Mouse (Mus musculus) embryonic facial prominence, embryonic 11.5 days (tissue): ENCODE data around the gene Myo9b. TPM values are rescaled to one million over a fixed set of nuclear protein-coding genes. Genes with fewer than 3 reads are reported as not detected.
"Not testable (repeated sequence)": the region's sequence is repeated elsewhere in the genome, so short reads cannot be mapped to it uniquely, and the experiment has no call there.

ENCODE experiments used
- ATAC-seq: fragments of 200-750 bp; cut with Nextera tagmentation; replicated peaks from 2 replicates; pipeline ENCODE4 v1.8.0; 2017; ENCODE audit warnings: low read depth; ENCODE audit not compliant: insufficient number of reproducible peaks, low FRiP score, low TSS enrichment
- DNase-seq: peaks from one replicate; pipeline ENCODE4 v3.0.0-alpha.2; 2015; ENCODE audit warnings: low spot score
- H3K27ac ChIP-seq: fragments of 300-500 bp; sonication (generic); replicated peaks from 2 replicates; pipeline ENCODE4 v1.5.1; 2014; ENCODE audit warnings: mild to moderate bottlenecking, low read depth, low read length, control low read depth
- H3K27me3 ChIP-seq: fragments of 300-500 bp; sonication (generic); 2 replicates; pipeline ENCODE4 v1.6.1; 2014; ENCODE audit warnings: mild to moderate bottlenecking, low read length, moderate library complexity, mixed read lengths; ENCODE audit not compliant: control insufficient read depth, insufficient read depth
- H3K36me3 ChIP-seq: fragments of 300-500 bp; sonication (generic); replicated peaks from 2 replicates; pipeline ENCODE4 v1.6.1; 2014; ENCODE audit warnings: low read depth, mild to moderate bottlenecking, low read length, moderate library complexity, mixed read lengths; ENCODE audit not compliant: control insufficient read depth, insufficient read depth
- H3K4me1 ChIP-seq: fragments of 300-500 bp; sonication (generic); 2 replicates; pipeline ENCODE4 v1.6.1; 2014; ENCODE audit warnings: low read length, mixed read lengths; ENCODE audit not compliant: control insufficient read depth, insufficient read depth
- H3K4me2 ChIP-seq: fragments of 300-500 bp; sonication (generic); 2 replicates; pipeline ENCODE4 v1.6.1; 2014; ENCODE audit warnings: low read depth, mild to moderate bottlenecking, control low read depth, low read length, moderate library complexity
- H3K4me3 ChIP-seq: fragments of 300-500 bp; sonication (generic); 2 replicates; pipeline ENCODE4 v1.5.1; 2014; ENCODE audit warnings: low read depth, low read length, control low read depth
- H3K9ac ChIP-seq: fragments of 300-500 bp; sonication (generic); replicated peaks from 2 replicates; pipeline ENCODE4 v1.6.1; 2014; ENCODE audit warnings: mild to moderate bottlenecking, control low read depth, low read length
- H3K9me3 ChIP-seq: fragments of 300-500 bp; sonication (generic); replicated peaks from 2 replicates; pipeline ENCODE4 v1.6.1; 2016; ENCODE audit warnings: mild to moderate bottlenecking, low read length, inconsistent platforms, mixed read lengths; ENCODE audit not compliant: control insufficient read depth
- WGBS: fragments of 180-500 bp; shearing (Covaris S2); extraction: QIAGEN DNeasy Blood & Tissue Kit; methylation state at CpG from one replicate; pipeline ENCODE4 v1.1.7; 2014; 5-methylcytosine and 5-hydroxymethylcytosine counted together
- polyA plus RNA-seq: library from polyadenylated mRNA; unstranded; fragments of >200 nt; fragmentation: Nextera tagmentation; extraction: Ambion mirVana; gene quantifications from 2 replicates; pipeline ENCODE4 v1.2.1, GENCODE M21; 2014

Gene Myo9b
- polyA plus RNA-seq, result 15.1 and 17.5 TPM in 2 replicates

DNA sequence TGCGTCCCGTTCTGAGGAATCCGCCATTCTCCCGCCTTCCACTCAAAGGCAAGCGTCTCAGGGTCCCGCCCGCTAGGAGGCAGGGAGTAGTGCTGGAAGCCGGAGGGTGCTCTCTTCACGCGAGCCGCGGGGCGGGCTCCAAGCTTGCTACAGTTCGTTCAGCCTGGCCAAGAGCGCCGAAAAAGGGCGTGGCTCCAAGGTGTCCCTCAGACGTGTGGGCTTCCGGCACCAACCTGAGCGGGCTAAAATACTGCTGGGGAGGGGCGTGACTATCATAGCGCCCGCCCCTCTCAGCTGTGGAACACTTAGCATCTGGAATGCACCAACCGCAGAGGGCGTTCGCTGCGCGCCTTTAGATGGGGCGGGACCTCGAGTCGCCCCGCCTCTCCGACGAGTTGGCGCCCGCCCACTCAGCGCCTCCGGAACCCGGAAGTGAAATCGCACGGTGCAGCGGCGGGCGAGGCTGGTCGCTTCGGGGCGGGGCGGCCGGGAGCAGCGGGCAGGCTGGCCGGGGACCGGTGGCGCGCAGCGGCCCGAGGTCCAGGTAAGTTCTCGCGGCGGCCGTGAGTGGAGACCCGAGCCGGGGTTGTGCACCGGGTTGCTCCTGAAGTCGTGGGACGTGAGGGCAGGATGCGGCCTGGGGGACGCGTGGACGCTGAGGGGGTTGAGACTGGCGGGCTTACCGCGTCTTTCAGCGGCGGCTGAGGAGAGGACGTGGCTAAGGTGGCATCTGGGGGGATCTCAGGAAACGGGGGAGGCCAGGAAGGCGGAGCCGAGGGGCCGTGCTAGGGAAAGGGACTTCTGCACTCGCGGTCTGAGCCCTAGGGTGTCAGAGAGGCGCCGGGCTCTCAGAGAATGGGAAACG, at the start of gene Myo9b, which contains the start of gene Haus8:
Gene Myo9b (plus strand): TSS at position 429 of the 865 bp plus-strand sequence.
Gene Haus8 (minus strand): TSS at position 649 of the 865 bp plus-strand sequence.
- Histone ChIP-seq H3K9ac (peak within 1 kb of the TSS; percentile 76), H3K4me3 (peak within 1 kb of the TSS; percentile 77), H3K27ac (0 out of 2 replicates have a peak within 1 kb of the TSS, but pooled peaks have one; percentile 41), H3K4me2 (peak within 1 kb of the TSS; percentile 74), H3K27me3 (no peaks in the 10 kb centered on the region), H3K36me3 (no peaks in the 10 kb centered on the region), H3K9me3 (no peaks in the 10 kb centered on the region), H3K4me1 (no peaks in the 10 kb centered on the region)
- ATAC-seq (peak; percentile 98), DNase-seq (peak; percentile 99)
- under 1% methylated on average over 75 of the region's 84 CpGs for WGBS

DNA sequence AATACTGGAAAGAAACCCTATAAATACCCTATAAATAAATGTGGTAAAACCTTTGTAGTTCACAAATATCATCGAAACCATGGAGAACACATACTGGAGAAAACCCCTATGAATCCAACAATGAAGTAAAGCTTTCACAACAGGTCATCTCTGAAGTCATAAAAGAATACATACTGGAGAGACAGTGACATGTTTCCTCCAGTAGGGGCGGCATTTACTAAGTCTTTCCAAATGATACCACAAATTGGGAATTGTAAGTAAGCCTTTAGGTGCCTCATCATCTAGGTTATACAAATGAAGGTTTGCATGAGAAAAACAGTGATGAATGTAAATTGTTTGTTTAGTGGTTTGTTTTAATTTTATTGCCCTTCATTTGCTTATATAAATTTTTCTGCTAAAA, 48.0 kb upstream of the Myo9b start:
- ATAC-seq (no peak), DNase-seq (peak; percentile 12)
- Histone ChIP-seq H3K4me3 (no peak overlapping the region), H3K36me3 (no peaks in the 10 kb centered on the region), H3K27me3 (no peaks in the 10 kb centered on the region), H3K27ac (no peak overlapping the region), H3K4me1 (no peaks in the 10 kb centered on the region), H3K9ac (no peak overlapping the region), H3K4me2 (no peak overlapping the region), H3K9me3 (no peaks in the 10 kb centered on the region)
- 46% methylated on average over 2 of the region's 2 CpGs for WGBS

DNA sequence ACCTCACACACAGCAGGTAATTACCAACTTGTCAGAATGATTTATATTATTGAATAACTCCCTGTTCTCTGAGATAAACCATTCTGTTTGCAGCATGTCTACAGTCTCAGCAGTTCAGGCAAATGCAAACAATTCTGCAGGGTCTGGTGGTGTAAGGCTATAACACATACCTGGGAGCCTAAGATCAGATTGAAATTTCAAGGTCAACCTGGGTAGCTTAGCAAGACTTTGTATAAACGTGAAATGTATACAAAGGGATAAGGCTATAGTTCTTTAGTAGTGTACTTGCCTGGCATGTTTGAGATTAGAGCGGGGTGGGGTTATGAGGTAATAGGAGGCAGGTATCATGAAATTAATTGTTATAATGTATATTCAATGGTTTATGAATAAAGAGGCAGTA, 29.8 kb upstream of the Myo9b start:
- no peaks in the 10 kb centered on the region for H3K36me3 ChIP-seq
- H3K27ac ChIP-seq, result no peak overlapping the region
- H3K4me2 ChIP-seq, result no peak overlapping the region
- H3K27me3 ChIP-seq, result no peaks in the 10 kb centered on the region
- H3K9ac ChIP-seq, result no peak overlapping the region
- 84% methylated on average over 2 of the region's 2 CpGs for WGBS
- ATAC-seq (no peak), DNase-seq (no peak)
- H3K4me1 ChIP-seq, result no peaks in the 10 kb centered on the region
- no peak overlapping the region for H3K4me3 ChIP-seq
- no peaks in the 10 kb centered on the region for H3K9me3 ChIP-seq

DNA sequence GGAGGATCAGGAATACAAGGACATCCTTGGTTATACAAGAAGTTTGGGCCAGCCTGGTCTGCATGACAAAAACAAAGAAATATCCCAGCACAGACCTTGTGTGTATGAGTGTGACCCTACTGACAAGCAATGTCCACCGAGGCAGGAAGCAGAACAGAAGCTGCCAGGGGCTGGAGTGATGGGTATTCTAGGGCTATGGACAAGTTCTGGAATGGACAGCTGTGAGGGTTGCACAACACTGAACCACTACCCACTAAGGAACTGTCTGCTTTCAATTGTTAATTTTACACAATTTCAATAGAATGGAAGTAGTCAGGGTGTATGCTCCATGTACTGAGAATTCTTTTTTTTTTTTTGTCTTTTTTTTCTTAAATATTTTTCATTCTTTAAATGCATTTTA, 24.3 kb upstream of the Myo9b start:
- no peak overlapping the region for H3K9ac ChIP-seq
- H3K9me3 ChIP-seq, result no peaks in the 10 kb centered on the region
- H3K4me3 ChIP-seq, result no peak overlapping the region
- DNase-seq (no peak), ATAC-seq (no peak)
- no peak overlapping the region for H3K27ac ChIP-seq
- 96% methylated on average over 1 of the region's 1 CpGs for WGBS
- H3K36me3 ChIP-seq, result peaks cover 2% of the 10 kb centered on the region; the same call in 1 of the 2 replicates
- no peak overlapping the region for H3K4me2 ChIP-seq
- H3K27me3 ChIP-seq, result no peaks in the 10 kb centered on the region
- H3K4me1 ChIP-seq, result no peaks in the 10 kb centered on the region

DNA sequence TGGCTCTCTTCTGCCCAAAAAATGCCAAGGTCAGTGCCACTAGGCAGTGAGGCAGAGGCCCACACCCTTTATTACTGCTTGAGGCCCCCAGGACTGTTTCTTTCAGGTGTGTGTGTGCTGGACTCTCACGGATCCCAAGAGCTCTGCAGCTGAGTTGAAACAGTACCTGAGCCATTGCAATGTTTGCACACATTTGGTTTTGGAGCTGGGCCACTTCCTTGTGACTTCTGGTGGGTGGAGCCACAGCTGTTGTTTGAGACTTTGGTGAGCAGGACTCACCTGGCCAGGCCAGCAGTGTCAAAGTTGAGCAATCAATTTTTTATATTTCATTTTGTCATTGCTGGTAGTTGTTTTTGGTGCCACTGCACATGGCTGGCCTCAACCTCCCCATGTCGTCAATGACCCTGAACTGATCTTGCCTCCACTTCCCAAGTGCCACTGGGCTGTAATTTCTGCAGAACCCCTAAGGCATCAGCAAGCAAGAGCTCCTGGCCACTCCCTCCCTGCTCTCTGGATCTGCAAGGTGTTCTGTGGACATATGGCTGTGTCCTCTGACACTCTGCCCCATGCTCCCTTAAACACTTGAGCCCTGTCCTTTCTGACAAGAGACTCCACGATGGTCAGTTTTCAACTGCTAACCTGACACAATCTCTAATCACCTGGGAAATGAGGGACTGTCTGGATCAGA, 15.8 kb upstream of the Myo9b start:
- Histone ChIP-seq H3K9me3 (no peaks in the 10 kb centered on the region), H3K36me3 (peaks cover 7% of the 10 kb centered on the region; the same call in 1 of the 2 replicates), H3K4me3 (no peak overlapping the region), H3K27me3 (no peaks in the 10 kb centered on the region), H3K27ac (no peak overlapping the region), H3K9ac (no peak overlapping the region), H3K4me2 (no peak overlapping the region), H3K4me1 (no peaks in the 10 kb centered on the region)
- WGBS, result 91% methylated on average over 3 of the region's 3 CpGs
- no peak for ATAC-seq
- DNase-seq, result no peak

DNA sequence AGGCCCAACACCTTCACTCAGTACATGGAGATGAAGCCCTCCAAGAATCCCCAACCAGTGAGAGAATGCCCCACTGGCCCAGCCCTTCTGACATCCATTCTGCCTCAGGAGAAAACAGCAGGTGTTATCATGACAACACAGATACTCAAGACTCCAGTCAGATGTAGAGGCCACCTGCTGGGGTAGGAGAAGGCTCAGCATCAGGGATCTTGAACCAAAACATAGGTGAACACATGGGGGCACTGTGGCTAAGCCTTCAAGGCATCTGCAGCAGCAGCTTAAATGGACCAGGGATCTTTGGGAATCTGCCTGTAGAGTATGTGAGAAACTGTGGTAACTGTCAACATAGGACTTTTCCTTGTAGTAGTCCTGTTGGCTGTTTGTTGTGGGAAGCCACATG, 11.3 kb upstream of the Myo9b start:
- no peaks in the 10 kb centered on the region for H3K4me1 ChIP-seq
- H3K9me3 ChIP-seq, result no peaks in the 10 kb centered on the region
- DNase-seq (no peak), ATAC-seq (no peak)
- no peak overlapping the region for H3K9ac ChIP-seq
- H3K4me2 ChIP-seq, result no peak overlapping the region
- H3K36me3 ChIP-seq, result no peaks in the 10 kb centered on the region
- H3K27me3 ChIP-seq, result no peaks in the 10 kb centered on the region
- no peak overlapping the region for H3K27ac ChIP-seq
- H3K4me3 ChIP-seq, result no peak overlapping the region

DNA sequence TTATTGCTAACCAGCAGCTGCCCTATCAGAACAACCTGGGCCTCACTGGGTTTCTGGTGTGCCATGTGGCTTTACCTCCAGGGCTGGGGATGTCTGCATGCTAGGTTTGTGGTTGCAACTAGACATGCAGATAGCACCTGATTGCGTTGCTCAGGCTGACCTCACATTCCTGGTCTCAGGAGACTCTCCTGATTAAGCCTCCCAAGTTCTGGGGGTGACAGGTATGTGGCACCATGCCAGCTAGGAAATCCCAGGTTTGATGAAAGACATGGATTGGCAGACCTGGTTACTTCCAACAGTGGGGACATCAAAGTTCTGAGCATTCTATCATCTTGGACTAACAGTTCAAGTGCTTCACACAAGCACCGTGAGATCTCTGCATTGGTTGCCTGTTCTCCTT, 4.8 kb upstream of the Myo9b start:
- Histone ChIP-seq H3K4me3 (no peak overlapping the region), H3K4me2 (no peak overlapping the region), H3K4me1 (no peaks in the 10 kb centered on the region), H3K27ac (no peak overlapping the region), H3K9me3 (no peaks in the 10 kb centered on the region), H3K36me3 (no peaks in the 10 kb centered on the region), H3K9ac (no peak overlapping the region), H3K27me3 (no peaks in the 10 kb centered on the region)
- WGBS, result 95% methylated on average over 2 of the region's 2 CpGs
- DNase-seq (no peak), ATAC-seq (no peak)

DNA sequence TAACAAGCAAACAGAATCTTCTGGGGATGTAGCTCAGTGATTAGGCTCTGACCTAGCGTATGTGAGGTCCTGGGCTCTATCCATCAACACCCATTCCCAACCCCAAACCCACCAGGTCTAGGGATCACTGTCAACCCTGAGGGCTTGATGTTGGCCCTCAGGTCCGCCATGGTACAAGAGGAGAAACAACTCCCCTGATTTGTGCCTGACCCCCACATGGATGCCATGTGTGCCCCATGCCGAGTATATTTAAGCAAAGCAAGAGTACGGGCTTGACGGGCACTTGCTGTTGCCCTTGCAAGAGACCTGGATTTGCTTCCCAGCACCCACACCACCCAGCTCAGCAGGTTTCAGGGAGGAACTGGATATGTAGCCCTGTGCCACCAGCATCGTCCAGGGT, 4.2 kb upstream of the Myo9b start:
- H3K4me2 ChIP-seq, H3K9ac ChIP-seq, H3K9me3 ChIP-seq, H3K27ac ChIP-seq, ATAC-seq, DNase-seq, H3K4me1 ChIP-seq, H3K36me3 ChIP-seq, H3K4me3 ChIP-seq, H3K27me3 ChIP-seq: not testable (repeated sequence)
- WGBS, result 93% methylated on average over 6 of the region's 6 CpGs
